Mouse (Mus musculus) hindbrain, postnatal 0 days (tissue): ENCODE data around the gene Smco3. TPM values are rescaled to one million over a fixed set of nuclear protein-coding genes. Genes with fewer than 3 reads are reported as not detected.

Experiments used
- ATAC-seq: fragments of 200-750 bp; cut with Nextera tagmentation; 2 replicates; pipeline ENCODE4 v1.8.0; 2017; ENCODE audit warnings: mild to moderate bottlenecking, moderate TSS enrichment, moderate library complexity
- DNase-seq: peaks from one replicate; pipeline ENCODE4 v3.0.0-alpha.2; 2015; ENCODE audit warnings: low spot score
- H3K27ac ChIP-seq: fragments of 300-500 bp; sonication (generic); 2 replicates; pipeline ENCODE4 v1.5.1; 2014; ENCODE audit warnings: mild to moderate bottlenecking
- H3K27me3 ChIP-seq: fragments of 300-500 bp; sonication (generic); 2 replicates; pipeline ENCODE4 v1.6.1; 2014; ENCODE audit warnings: low read length, mixed read lengths; ENCODE audit not compliant: insufficient read depth
- H3K36me3 ChIP-seq: fragments of 300-500 bp; sonication (generic); 2 replicates; pipeline ENCODE4 v1.6.1; 2014; ENCODE audit warnings: low read length, mixed read lengths; ENCODE audit not compliant: insufficient read depth
- H3K4me1 ChIP-seq: fragments of 300-500 bp; sonication (generic); 2 replicates; pipeline ENCODE4 v1.6.1; 2014; ENCODE audit warnings: antibody characterized with exemption, low read length, mixed read lengths; ENCODE audit not compliant: insufficient read depth
- H3K4me2 ChIP-seq: fragments of 300-500 bp; sonication (generic); 2 replicates; pipeline ENCODE4 v1.6.1; 2014; ENCODE audit warnings: low read depth, mild to moderate bottlenecking, low read length, moderate library complexity, mixed read lengths
- H3K4me3 ChIP-seq: fragments of 300-500 bp; sonication (generic); 2 replicates; pipeline ENCODE4 v1.5.1; 2014; ENCODE audit warnings: low read length
- H3K9ac ChIP-seq: fragments of 300-500 bp; sonication (generic); replicated peaks from 2 replicates; pipeline ENCODE4 v1.6.1; 2014; ENCODE audit warnings: mild to moderate bottlenecking, low read length, moderate library complexity, mixed read lengths
- H3K9me3 ChIP-seq: fragments of 300-500 bp; sonication (generic); 2 replicates; pipeline ENCODE4 v1.6.1; 2016; ENCODE audit warnings: low read length, mixed read lengths
- CTCF ChIP-seq: IDR thresholded peaks from 2 replicates; pipeline ENCODE4 v1.5.1; 2016; ENCODE audit warnings: antibody characterized with exemption, control low read depth, low read depth
- WGBS: fragments of 180-500 bp; shearing (Covaris S2); extraction: QIAGEN DNeasy Blood & Tissue Kit; methylation state at CpG from one replicate; pipeline ENCODE4 v1.1.7; 2014; 5-methylcytosine and 5-hydroxymethylcytosine counted together
- polyA plus RNA-seq: library from polyadenylated mRNA; unstranded; fragments of >200 nt; fragmentation: Nextera tagmentation; extraction: Ambion mirVana; gene quantifications from 2 replicates; pipeline ENCODE4 v1.2.1, GENCODE M21; 2015
- total RNA-seq: library from RNA; depleted of rRNA; stranded (reverse); fragments of >200 nt; gene quantifications from 2 replicates; pipeline ENCODE4 v1.2.3, GENCODE M21; 2014

Gene Smco3
- total and polyA plus RNA-seq, 2 experiments from 2014 or later, result 0.56 to 1.8 TPM

- Histone ChIP-seq H3K36me3 (peaks cover 7% of the 10 kb centered on the region; the same call in 1 of the 2 replicates), H3K4me1 (peaks cover 11% of the 10 kb centered on the region), H3K4me3 (peak overlapping the region; percentile 66), H3K9ac (peak overlapping the region; percentile 66), H3K27ac (peak overlapping the region; percentile 75), H3K4me2 (peak overlapping the region; percentile 95), H3K9me3 (no peaks in the 10 kb centered on the region), H3K27me3 (no peaks in the 10 kb centered on the region)
- ATAC-seq (peak; percentile 11; the same call in 1 of the 2 replicates), DNase-seq (peak; percentile 10)
- WGBS, result under 1% methylated on average over 28 of the region's 28 CpGs
- TF ChIP-seq CTCF, result no peak
Measured at GRCm38 (mm10) chr6:136808631-136809046, 26.6 kb downstream of the Smco3 start.

GRCm38 (mm10) chr6:136808014-136808417 is 27.2 kb downstream of the Smco3 start, which contains the start of gene H2afj:
H2afj (plus strand) TSS chr6:136808244.
- no peaks in the 10 kb centered on the region for H3K9me3 ChIP-seq
- WGBS, result under 1% methylated on average over 34 of the region's 34 CpGs
- ATAC-seq, result peak; percentile 89

GRCm38 (mm10) chr6:136807395-136808013 is 27.7 kb downstream of the Smco3 start:
- Histone ChIP-seq H3K36me3 (peaks cover 7% of the 10 kb centered on the region; the same call in 1 of the 2 replicates), H3K9me3 (no peaks in the 10 kb centered on the region), H3K4me2 (peak overlapping the region; percentile 95), H3K27ac (peak overlapping the region; percentile 70; the same call in 1 of the 2 replicates), H3K4me1 (peaks cover 11% of the 10 kb centered on the region), H3K27me3 (no peaks in the 10 kb centered on the region), H3K9ac (0 out of 2 replicates have a peak overlapping the region, but pooled peaks have one; percentile 34), H3K4me3 (peak overlapping the region; percentile 66)
- 26% methylated on average over 18 of the region's 18 CpGs for WGBS
- peak; percentile 37 for ATAC-seq
- no peak for DNase-seq
- no peak for TF ChIP-seq CTCF

More at GRCm38 (mm10) chr6:136808014-136808417, 27.2 kb downstream of the Smco3 start, which contains the start of gene H2afj:
- H3K27me3 ChIP-seq, result no peaks in the 10 kb centered on the region
- peaks cover 7% of the 10 kb centered on the region; the same call in 1 of the 2 replicates for H3K36me3 ChIP-seq
- H3K4me3 ChIP-seq, result peak within 1 kb of the TSS; percentile 66
- H3K9ac ChIP-seq, result peak within 1 kb of the TSS; percentile 66
- peak within 1 kb of the TSS; percentile 75 for H3K27ac ChIP-seq
- peaks cover 11% of the 10 kb centered on the region for H3K4me1 ChIP-seq
- TF ChIP-seq CTCF, result no peak
- peak; percentile 97 for DNase-seq
- peak within 1 kb of the TSS; percentile 95 for H3K4me2 ChIP-seq

- Histone ChIP-seq H3K4me1 (peaks cover 11% of the 10 kb centered on the region), H3K4me2 (no peak overlapping the region), H3K9ac (no peak overlapping the region), H3K9me3 (no peaks in the 10 kb centered on the region), H3K27ac (no peak overlapping the region), H3K36me3 (peaks cover 2% of the 10 kb centered on the region; the same call in 1 of the 2 replicates), H3K27me3 (no peaks in the 10 kb centered on the region), H3K4me3 (no peak overlapping the region)
- ATAC-seq (no peak), DNase-seq (no peak)
- no peak for TF ChIP-seq CTCF
- 75% methylated on average over 5 of the region's 5 CpGs for WGBS
Measured at GRCm38 (mm10) chr6:136806819-136807218, 28.4 kb downstream of the Smco3 start.

- H3K4me2 ChIP-seq, result no peak overlapping the region
- WGBS, result 92% methylated on average over 1 of the region's 1 CpGs
- H3K9me3 ChIP-seq, result no peaks in the 10 kb centered on the region
- no peak overlapping the region for H3K4me3 ChIP-seq
- no peaks in the 10 kb centered on the region for H3K27me3 ChIP-seq
- no peak for ATAC-seq
- H3K36me3 ChIP-seq, result no peaks in the 10 kb centered on the region
- peaks cover 11% of the 10 kb centered on the region for H3K4me1 ChIP-seq
- H3K9ac ChIP-seq, result no peak overlapping the region
- no peak overlapping the region for H3K27ac ChIP-seq
- TF ChIP-seq CTCF, result no peak
- no peak for DNase-seq
Measured at GRCm38 (mm10) chr6:136805409-136805775, 29.9 kb downstream of the Smco3 start.

- H3K36me3 ChIP-seq, result no peaks in the 10 kb centered on the region
- H3K9me3 ChIP-seq, result no peaks in the 10 kb centered on the region
- no peak for DNase-seq
- 30% methylated on average over 9 of the region's 9 CpGs for WGBS
- no peaks in the 10 kb centered on the region for H3K27me3 ChIP-seq
- no peak for ATAC-seq
- H3K27ac ChIP-seq, result peak overlapping the region; percentile 99
- peak overlapping the region; percentile 82 for H3K4me3 ChIP-seq
- H3K4me1 ChIP-seq, result peaks cover 11% of the 10 kb centered on the region
- no peak for TF ChIP-seq CTCF
- peak overlapping the region; percentile 83 for H3K9ac ChIP-seq
- peak overlapping the region; percentile 84 for H3K4me2 ChIP-seq
Measured at GRCm38 (mm10) chr6:136804705-136805408, 30.4 kb downstream of the Smco3 start.
